Comparison of ENCODE assay signal across 11 mouse cellular contexts in the genomic region with DNA sequence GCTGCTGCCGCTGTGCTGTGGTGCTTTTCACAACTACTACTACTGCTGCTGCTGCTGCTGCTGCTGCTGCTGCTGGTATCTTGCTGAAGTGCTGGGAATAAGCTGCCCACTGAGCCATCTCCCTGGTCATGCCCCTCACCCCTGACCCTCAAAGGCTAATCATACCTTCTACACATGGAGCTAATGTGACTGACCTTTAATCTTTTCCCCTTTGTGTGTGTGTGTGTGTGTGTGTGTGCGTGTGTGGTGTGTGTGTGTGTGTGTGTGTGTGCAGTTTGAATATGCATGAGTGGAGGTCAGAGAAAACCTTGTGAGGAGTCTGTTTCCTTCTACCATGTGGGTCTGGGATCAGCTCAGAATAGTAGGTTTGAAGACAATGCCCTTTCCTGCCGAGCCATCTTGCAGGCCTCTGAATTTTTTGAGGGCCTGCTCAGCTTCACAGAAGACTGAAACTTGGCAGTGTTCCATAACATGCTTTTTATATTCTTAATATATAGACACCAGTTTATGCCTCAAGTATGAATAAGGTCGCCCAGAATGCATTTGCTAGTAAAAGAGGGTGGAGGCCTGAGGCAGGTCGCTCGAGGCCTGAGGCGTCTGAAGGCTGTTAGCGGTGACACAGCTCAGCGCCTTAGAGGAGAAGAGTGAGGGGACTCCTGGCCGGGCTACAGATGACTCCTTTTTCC. TPM values are rescaled to one million over a fixed set of nuclear protein-coding genes. Genes with fewer than 3 reads are reported as not detected.
DNase-seq lines count a peak whose midpoint lies in the region; ATAC-seq and TF ChIP-seq lines count a peak whose summit lies in the region.
"Had no signal": no experiment of that assay in that cellular context is flagged by ENCODE, and none has a peak within 500 bp of the region (broad histone marks: within the 10 kb centered on the region; RNA-seq: fewer than 3 reads in every experiment).

No protein-coding gene starts in this region.

- no peak for DNase-seq in embryonic facial prominence, embryonic 10.5 days (ENCODE audit: low spot score)
- no peak for DNase-seq in kidney, adult 2 months
- DNase-seq in kidney, adult 9 months = no peak
- DNase-seq in midbrain, embryonic 14.5 days = peak; percentile 28
- no peak for DNase-seq in layer of hippocampus, postnatal 25 days (ENCODE audit: extremely low spot score in 1 of 2, low spot score in 1 of 2)
- DNase-seq: embryo, embryonic 11 days; gastrocnemius, adult 2 months; left cerebral cortex, postnatal 4 days had no signal

- WGBS in embryonic facial prominence, embryonic 13.5 days = 60% methylated on average over 10 of the region's 10 CpGs
- 83% methylated on average over 10 of the region's 10 CpGs for WGBS in embryonic facial prominence, embryonic 10.5 days
- 64% methylated on average over 10 of the region's 10 CpGs for WGBS in kidney, adult 2 months
- 69% methylated on average over 10 of the region's 10 CpGs for WGBS in hindbrain, embryonic 12.5 days
- 52% methylated on average over 10 of the region's 10 CpGs for WGBS in midbrain, embryonic 14.5 days

- H3K4me2 ChIP-seq in embryonic facial prominence, embryonic 13.5 days = no peak overlapping the region
- H3K4me2 ChIP-seq in hindbrain, embryonic 12.5 days (replicated peaks) = no peak overlapping the region
- H3K4me2 ChIP-seq in midbrain, embryonic 14.5 days (ENCODE audit: low read length) = no peak overlapping the region

- no peak overlapping the region for H3K9ac ChIP-seq in embryonic facial prominence, embryonic 13.5 days
- no peak overlapping the region for H3K9ac ChIP-seq in hindbrain, embryonic 12.5 days
- H3K9ac ChIP-seq in midbrain, embryonic 14.5 days (replicated peaks; ENCODE audit: low read length) = no peak overlapping the region

- H3K27me3 ChIP-seq in embryonic facial prominence, embryonic 13.5 days = no peaks in the 10 kb centered on the region
- H3K27me3 ChIP-seq in embryonic facial prominence, embryonic 10.5 days (replicated peaks; ENCODE audit: low read depth, poor library complexity, severe bottlenecking) = no peaks in the 10 kb centered on the region
- no peaks in the 10 kb centered on the region for H3K27me3 ChIP-seq in kidney, adult 2 months (replicated peaks; ENCODE audit: control insufficient read depth, insufficient read depth, low read length)
- no peaks in the 10 kb centered on the region for H3K27me3 ChIP-seq in hindbrain, embryonic 12.5 days
- no peaks in the 10 kb centered on the region for H3K27me3 ChIP-seq in midbrain, embryonic 14.5 days (ENCODE audit: control insufficient read depth, insufficient read depth, low read length)

- peak overlapping the region; percentile 72 for H3K27ac ChIP-seq in embryonic facial prominence, embryonic 13.5 days
- H3K27ac ChIP-seq in embryonic facial prominence, embryonic 10.5 days (replicated peaks) = no peak overlapping the region
- H3K27ac ChIP-seq in kidney, adult 2 months (ENCODE audit: insufficient read depth, low read depth, low read length) = 0 out of 2 replicates have a peak overlapping the region, but pooled peaks have one; percentile 16
- H3K27ac ChIP-seq in hindbrain, embryonic 12.5 days = peak overlapping the region; percentile 35; the same call in 1 of the 2 replicates
- no peak overlapping the region for H3K27ac ChIP-seq in midbrain, embryonic 14.5 days (replicated peaks; ENCODE audit: low read depth, low read length)
- H3K27ac ChIP-seq: gastrocnemius, adult 2 months had no signal

- TF ChIP-seq CTCF in kidney, adult 2 months (conservative IDR thresholded peaks at IDR 0.05; ENCODE audit: insufficient read depth, insufficient read length, low read depth, low read length) = no peak

- H3K9me3 ChIP-seq in embryonic facial prominence, embryonic 13.5 days = no peaks in the 10 kb centered on the region
- H3K9me3 ChIP-seq in embryonic facial prominence, embryonic 10.5 days = no peaks in the 10 kb centered on the region
- H3K9me3 ChIP-seq in hindbrain, embryonic 12.5 days (replicated peaks) = no peaks in the 10 kb centered on the region
- H3K9me3 ChIP-seq in midbrain, embryonic 14.5 days (ENCODE audit: control insufficient read depth, low read length) = no peaks in the 10 kb centered on the region

- no peak overlapping the region for H3K4me3 ChIP-seq in embryonic facial prominence, embryonic 13.5 days
- H3K4me3 ChIP-seq in embryonic facial prominence, embryonic 10.5 days = no peak overlapping the region
- H3K4me3 ChIP-seq in kidney, adult 2 months (ENCODE audit: insufficient read depth, low read depth, low read length) = no peak overlapping the region
- H3K4me3 ChIP-seq in hindbrain, embryonic 12.5 days = no peak overlapping the region
- H3K4me3 ChIP-seq in midbrain, embryonic 14.5 days (replicated peaks; ENCODE audit: low read depth, low read length) = no peak overlapping the region
- H3K4me3 ChIP-seq: gastrocnemius, adult 2 months had no signal

- H3K36me3 ChIP-seq in embryonic facial prominence, embryonic 13.5 days = no peaks in the 10 kb centered on the region
- no peaks in the 10 kb centered on the region for H3K36me3 ChIP-seq in embryonic facial prominence, embryonic 10.5 days (replicated peaks)
- H3K36me3 ChIP-seq in kidney, adult 2 months (ENCODE audit: control insufficient read depth, insufficient read depth, low read length) = no peaks in the 10 kb centered on the region
- H3K36me3 ChIP-seq in hindbrain, embryonic 12.5 days = no peaks in the 10 kb centered on the region
- no peaks in the 10 kb centered on the region for H3K36me3 ChIP-seq in midbrain, embryonic 14.5 days (ENCODE audit: control insufficient read depth, insufficient read depth, low read length)

- no peak for TF ChIP-seq POLR2A in kidney, adult 2 months (IDR thresholded peaks at IDR 0.05; ENCODE audit: low read depth, low read length)

- no peak for ATAC-seq in embryonic facial prominence, embryonic 13.5 days (ENCODE audit: insufficient number of reproducible peaks, insufficient read depth, low FRiP score, low TSS enrichment, low read depth)
- ATAC-seq in hindbrain, embryonic 12.5 days (ENCODE audit: low FRiP score) = 0 out of 2 replicates have a peak, but pooled peaks have one; percentile 45
- ATAC-seq in midbrain, embryonic 14.5 days (ENCODE audit: low FRiP score, low TSS enrichment) = 0 out of 2 replicates have a peak, but pooled peaks have one; percentile 32
- ATAC-seq in erythroid progenitor cell, adult 5-6 weeks (replicated peaks; ENCODE audit: low FRiP score, poor library complexity, severe bottlenecking) = no peak

- H3K4me1 ChIP-seq in embryonic facial prominence, embryonic 13.5 days = peaks cover 28% of the 10 kb centered on the region
- H3K4me1 ChIP-seq in embryonic facial prominence, embryonic 10.5 days = peaks cover 6% of the 10 kb centered on the region
- H3K4me1 ChIP-seq in kidney, adult 2 months (ENCODE audit: control insufficient read depth, insufficient read depth, low read length) = peaks cover 33% of the 10 kb centered on the region
- H3K4me1 ChIP-seq in hindbrain, embryonic 12.5 days = peaks cover 19% of the 10 kb centered on the region
- H3K4me1 ChIP-seq in midbrain, embryonic 14.5 days (ENCODE audit: control insufficient read depth, insufficient read depth, low read length) = peaks cover 7% of the 10 kb centered on the region

RNA-seq across cellular contexts. Expression of a gene that starts 12.2 kb away (rescaled TPM):
- polyA plus RNA-seq in embryonic facial prominence, embryonic 13.5 days (2015; fragmentation: Nextera tagmentation; extraction: Ambion mirVana) = 15.7 and 17.2 TPM in 2 replicates
- polyA plus RNA-seq in embryonic facial prominence, embryonic 10.5 days (2016; fragmentation: Nextera tagmentation; extraction: Ambion mirVana) = 15.3 and 16.5 TPM in 2 replicates
- polyA plus RNA-seq in kidney, adult 2 months (2012; rRNA removed) = 31.8 and 39.3 TPM in 2 replicates
- polyA plus RNA-seq in hindbrain, embryonic 12.5 days (2016; fragmentation: Nextera tagmentation; extraction: Ambion mirVana) = 32.8 and 36.5 TPM in 2 replicates
- polyA plus RNA-seq in midbrain, embryonic 14.5 days (2014; fragmentation: Nextera tagmentation; extraction: Ambion mirVana) = 23.1 and 27.5 TPM in 2 replicates
- 10 to 100 TPM; 70.2 to 72.0 TPM for total RNA-seq in layer of hippocampus, postnatal 25 days (2021)
- 12.3 and 18.0 TPM in 2 replicates for total RNA-seq in erythroid progenitor cell, adult 5-6 weeks (2015; ENCODE audit: low replicate concordance)
- total RNA-seq in erythroid progenitor cell, adult 5-6 weeks (2017; ENCODE audit: low replicate concordance) = 14.3 and 16.3 TPM in 2 replicates

RNA-seq across cellular contexts. Expression of a gene that starts 44.8 kb away (rescaled TPM):
- polyA plus RNA-seq in embryonic facial prominence, embryonic 13.5 days (2015; fragmentation: Nextera tagmentation; extraction: Ambion mirVana) = 136 and 160 TPM in 2 replicates
- polyA plus RNA-seq in embryonic facial prominence, embryonic 10.5 days (2016; fragmentation: Nextera tagmentation; extraction: Ambion mirVana) = 163 and 164 TPM in 2 replicates
- polyA plus RNA-seq in kidney, adult 2 months (2012; rRNA removed) = 12.3 and 15.3 TPM in 2 replicates
- 164 and 170 TPM in 2 replicates for polyA plus RNA-seq in hindbrain, embryonic 12.5 days (2016; fragmentation: Nextera tagmentation; extraction: Ambion mirVana)
- polyA plus RNA-seq in midbrain, embryonic 14.5 days (2014; fragmentation: Nextera tagmentation; extraction: Ambion mirVana) = 69.0 and 90.6 TPM in 2 replicates
- 10 to 100 TPM; 30.8 to 31.0 TPM for total RNA-seq in layer of hippocampus, postnatal 25 days (2021)
- total RNA-seq in erythroid progenitor cell, adult 5-6 weeks (2015; ENCODE audit: low replicate concordance) = 56.2 and 99.1 TPM in 2 replicates
- 18.2 and 25.7 TPM in 2 replicates for total RNA-seq in erythroid progenitor cell, adult 5-6 weeks (2017; ENCODE audit: low replicate concordance)

Comparison
In these comparisons a context has a peak if more than half of its experiments do, and no peak if none do; other contexts are left out.
1. H3K27ac ChIP-seq: peak in embryonic facial prominence, embryonic 13.5 days (single experiment), kidney, adult 2 months (single experiment) and hindbrain, embryonic 12.5 days (single experiment); none in embryonic facial prominence, embryonic 10.5 days (single experiment) and midbrain, embryonic 14.5 days (single experiment).
2. ATAC-seq: peak in hindbrain, embryonic 12.5 days (single experiment) and midbrain, embryonic 14.5 days (single experiment); none in embryonic facial prominence, embryonic 13.5 days (single experiment) and erythroid progenitor cell, adult 5-6 weeks (single experiment).